Mouse (Mus musculus) gastrocnemius, postnatal 36 days (tissue): Measurements from ENCODE around the gene Amigo1. TPM values are rescaled to one million over a fixed set of nuclear protein-coding genes. Genes with fewer than 3 reads are reported as not detected.

Source experiments
- total RNA-seq, 2 experiments: library from RNA; stranded (reverse); gene quantifications; 2 replicates each; pipeline ENCODE4 v1.2.3; 2021

Gene Amigo1
- total RNA-seq, 2 experiments from 2014 or later: 23.3 to 27.5 TPM

Other genes with a start within 250 kb of the Amigo1 start
- gene Gstm6, start 242.6 kb upstream of the Amigo1 start, total RNA-seq: under 1 TPM; 0.22 to 0.61 TPM
- not detected for gene Gstm3, start 217.1 kb upstream of the Amigo1 start, total RNA-seq
- 100 to 1,000 TPM in 1 of 2 experiments, 10 to 100 TPM in 1; 51.9 to 103 TPM for gene Gstm2, start 199.9 kb upstream of the Amigo1 start, total RNA-seq
- gene Gstm1, start 168.4 kb upstream of the Amigo1 start, total RNA-seq: 100 to 1,000 TPM; 138 to 202 TPM
- 10 to 100 TPM; 11.3 to 13.5 TPM for gene Gstm4, start 141.4 kb upstream of the Amigo1 start, total RNA-seq
- gene Ampd2, start 99.7 kb upstream of the Amigo1 start, total RNA-seq: 1 to 10 TPM; 3.8 TPM
- under 1 TPM; 0.25 to 0.28 TPM for gene Gnat2, start 93.5 kb upstream of the Amigo1 start, total RNA-seq
- gene Gnai3, start 40.2 kb upstream of the Amigo1 start, total RNA-seq: 10 to 100 TPM in 1 of 2 experiments, 1 to 10 TPM in 1; 9.7 to 11.3 TPM
- gene Gpr61, start 31.5 kb upstream of the Amigo1 start, total RNA-seq: not detected
- gene Cyb561d1, start 14.9 kb downstream of the Amigo1 start, total RNA-seq: 1 to 10 TPM; 2.5 to 3.1 TPM
- gene Atxn7l2, start 24.6 kb downstream of the Amigo1 start, total RNA-seq: 1 to 10 TPM; 5.7 to 6.1 TPM
- 100 to 1,000 TPM; 479 to 547 TPM for gene Sypl2, start 40.3 kb downstream of the Amigo1 start, total RNA-seq
- 10 to 100 TPM; 43.6 to 48.1 TPM for gene Psma5, start 70.6 kb downstream of the Amigo1 start, total RNA-seq
- gene Sort1, start 97.7 kb downstream of the Amigo1 start, total RNA-seq: 10 to 100 TPM; 36.7 to 37.8 TPM
- not detected for gene Mybphl, start 178.6 kb downstream of the Amigo1 start, total RNA-seq
- gene Psrc1, start 197.5 kb downstream of the Amigo1 start, total RNA-seq: under 1 TPM; 0.26 to 0.32 TPM
- gene Celsr2, start 229.2 kb downstream of the Amigo1 start, total RNA-seq: 1 to 10 TPM; 6.4 to 8.2 TPM